Mouse (Mus musculus) forebrain, postnatal 0 days (tissue): ENCODE measurements at regions not wholly inside any gene's neighbourhood (a gene's known extent, or its start where the extent isn't known, plus 50 kb on each side); places are given as distances from the start of the nearest gene placed in this dataset.

ENCODE experiments used
- ATAC-seq: fragments of 200-750 bp; cut with Nextera tagmentation; 2 replicates; pipeline ENCODE4 v1.8.0; 2017; ENCODE audit warnings: mild to moderate bottlenecking, moderate library complexity
- DNase-seq: peaks from one replicate; pipeline ENCODE4 v3.0.0-alpha.2; 2015
- H3K27ac ChIP-seq: fragments of 300-500 bp; sonication (generic); 2 replicates; pipeline ENCODE4 v1.5.1; 2014; ENCODE audit warnings: low read depth, mild to moderate bottlenecking, antibody characterized with exemption, low read length, moderate library complexity, mixed read lengths
- H3K27me3 ChIP-seq: fragments of 300-500 bp; sonication (generic); 2 replicates; pipeline ENCODE4 v1.6.1; 2014; ENCODE audit warnings: mild to moderate bottlenecking, low read length, mixed read lengths; ENCODE audit not compliant: insufficient read depth
- H3K36me3 ChIP-seq: fragments of 300-500 bp; sonication (generic); 2 replicates; pipeline ENCODE4 v1.6.1; 2014; ENCODE audit warnings: mild to moderate bottlenecking, moderate library complexity; ENCODE audit not compliant: insufficient read depth
- H3K4me1 ChIP-seq: fragments of 300-500 bp; sonication (generic); 2 replicates; pipeline ENCODE4 v1.6.1; 2014; ENCODE audit warnings: antibody characterized with exemption; ENCODE audit not compliant: insufficient read depth
- H3K4me2 ChIP-seq: fragments of 300-500 bp; sonication (generic); 2 replicates; pipeline ENCODE4 v1.6.1; 2014; ENCODE audit warnings: low read depth, mild to moderate bottlenecking, moderate library complexity
- H3K4me3 ChIP-seq: fragments of 300-500 bp; sonication (generic); 2 replicates; pipeline ENCODE4 v1.5.1; 2014; ENCODE audit warnings: low read depth, low read length, mixed read lengths
- H3K9ac ChIP-seq: fragments of 300-500 bp; sonication (generic); 2 replicates; pipeline ENCODE4 v1.6.1; 2014; ENCODE audit warnings: mild to moderate bottlenecking
- H3K9me3 ChIP-seq: fragments of 300-500 bp; sonication (generic); 2 replicates; pipeline ENCODE4 v1.6.1; 2016; ENCODE audit warnings: low read length
- CTCF ChIP-seq: sonication (generic); IDR thresholded peaks from 2 replicates; pipeline ENCODE4 v1.5.1; 2016; ENCODE audit warnings: antibody characterized with exemption, control low read depth, low read depth
- WGBS: fragments of 180-500 bp; shearing (Covaris S2); extraction: QIAGEN DNeasy Blood & Tissue Kit; methylation state at CpG from one replicate; pipeline ENCODE4 v1.1.7; 2014; 5-methylcytosine and 5-hydroxymethylcytosine counted together

- Histone ChIP-seq H3K9me3 (peaks cover 4% of the 10 kb centered on the region; the same call in 1 of the 2 replicates), H3K4me3 (no peak overlapping the region), H3K27me3 (no peaks in the 10 kb centered on the region), H3K9ac (no peak overlapping the region), H3K4me1 (no peaks in the 10 kb centered on the region), H3K36me3 (no peaks in the 10 kb centered on the region), H3K4me2 (no peak overlapping the region), H3K27ac (no peak overlapping the region)
- 70% methylated on average over 5 of the region's 5 CpGs for WGBS
- ATAC-seq (no peak), DNase-seq (no peak)
- TF ChIP-seq CTCF, result no peak
These were observed 247.7 kb upstream of the Veph1 start for GRCm38 (mm10) chr3:66544139-66544933.

DNA sequence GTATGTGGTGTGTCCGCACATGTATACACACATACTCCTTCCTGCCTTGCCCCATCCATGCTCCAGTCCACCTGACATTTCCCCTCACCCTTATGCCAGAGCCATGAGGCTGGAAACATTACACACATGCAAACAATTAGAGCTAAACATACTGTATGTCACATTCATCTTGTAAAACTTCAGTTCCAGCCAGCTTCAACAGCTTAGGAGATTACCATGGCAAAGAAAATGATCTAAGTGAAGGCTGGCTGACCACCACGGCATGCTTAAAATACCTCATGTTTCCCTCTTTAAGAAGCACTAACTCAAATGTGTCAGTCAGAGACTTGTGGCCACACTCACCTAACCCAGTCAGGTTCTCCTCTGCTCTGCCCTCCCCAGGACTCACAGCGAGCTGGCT is 246.2 kb upstream of the Veph1 start:
- H3K27ac ChIP-seq, result no peak overlapping the region
- H3K4me2 ChIP-seq, result no peak overlapping the region
- H3K27me3 ChIP-seq, result no peaks in the 10 kb centered on the region
- ATAC-seq, result no peak
- no peak for DNase-seq
- peaks cover 4% of the 10 kb centered on the region; the same call in 1 of the 2 replicates for H3K9me3 ChIP-seq
- no peak for TF ChIP-seq CTCF
- no peak overlapping the region for H3K9ac ChIP-seq
- WGBS, result 87% methylated on average over 3 of the region's 3 CpGs
- no peak overlapping the region for H3K4me3 ChIP-seq
- no peaks in the 10 kb centered on the region for H3K36me3 ChIP-seq
- H3K4me1 ChIP-seq, result no peaks in the 10 kb centered on the region

GRCm38 (mm10) chr3:66537913-66538312 is 241.3 kb upstream of the Veph1 start:
- H3K9me3 ChIP-seq, result peaks cover 4% of the 10 kb centered on the region; the same call in 1 of the 2 replicates
- DNase-seq (no peak), ATAC-seq (no peak)
- H3K9ac ChIP-seq, result no peak overlapping the region
- no peak overlapping the region for H3K4me2 ChIP-seq
- H3K4me3 ChIP-seq, result no peak overlapping the region
- no peak for TF ChIP-seq CTCF
- H3K27ac ChIP-seq, result no peak overlapping the region
- 57% methylated on average over 7 of the region's 7 CpGs for WGBS
- H3K4me1 ChIP-seq, result 0 out of 2 replicates have a peak, but pooled peaks cover 4% of the 10 kb centered on the region
- no peaks in the 10 kb centered on the region for H3K27me3 ChIP-seq
- H3K36me3 ChIP-seq, result no peaks in the 10 kb centered on the region

- no peak overlapping the region for H3K4me2 ChIP-seq
- DNase-seq (peak; percentile 58), ATAC-seq (peak; percentile 97)
- H3K4me1 ChIP-seq, result 0 out of 2 replicates have a peak, but pooled peaks cover 4% of the 10 kb centered on the region
- H3K9me3 ChIP-seq, result peaks cover 4% of the 10 kb centered on the region; the same call in 1 of the 2 replicates
- no peaks in the 10 kb centered on the region for H3K27me3 ChIP-seq
- no peak overlapping the region for H3K9ac ChIP-seq
- no peak overlapping the region for H3K27ac ChIP-seq
- 20% methylated on average over 3 of the region's 3 CpGs for WGBS
- H3K4me3 ChIP-seq, result no peak overlapping the region
- TF ChIP-seq CTCF, result no peak
- H3K36me3 ChIP-seq, result no peaks in the 10 kb centered on the region
These were observed 240.7 kb upstream of the Veph1 start for GRCm38 (mm10) chr3:66537106-66537893.

GRCm38 (mm10) chr3:66536673-66537072 is 240.0 kb upstream of the Veph1 start:
- TF ChIP-seq CTCF, result no peak

DNA sequence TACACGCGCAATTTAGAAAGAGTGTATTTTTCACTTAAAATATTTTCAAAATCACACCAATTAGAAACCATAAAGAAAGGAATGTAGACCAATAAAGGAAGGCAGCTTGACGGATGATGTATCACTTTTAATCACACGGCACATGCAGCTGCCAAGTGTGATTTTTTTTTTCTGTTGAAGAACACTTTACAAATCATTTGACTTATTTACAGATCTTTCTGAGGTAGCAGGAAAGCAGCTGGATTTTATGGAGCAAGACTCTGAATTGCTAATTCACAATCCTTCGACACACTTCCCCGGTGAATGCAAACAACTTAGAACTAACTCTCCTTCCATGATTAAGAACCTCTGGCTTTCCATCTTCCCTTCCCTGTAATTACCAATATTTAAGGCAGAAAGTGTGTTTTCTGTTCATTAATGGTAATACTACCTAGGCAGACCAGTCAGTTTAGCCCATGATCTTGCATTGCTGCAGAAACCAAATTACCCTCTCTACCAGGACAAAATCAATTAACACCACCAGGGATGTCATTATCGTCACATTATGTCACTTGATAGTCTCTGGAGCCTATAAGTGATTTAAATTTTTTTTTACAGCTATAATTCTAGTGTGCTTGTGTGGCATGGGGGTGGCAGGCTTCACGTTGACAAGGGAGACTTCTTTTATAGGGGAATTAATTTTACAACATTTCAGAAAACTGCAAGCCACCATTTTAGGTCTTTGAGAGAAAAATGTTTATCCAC is 239.3 kb upstream of the Veph1 start:
- Histone ChIP-seq H3K9me3 (no peaks in the 10 kb centered on the region), H3K4me2 (no peak overlapping the region), H3K27me3 (no peaks in the 10 kb centered on the region), H3K27ac (no peak overlapping the region), H3K9ac (no peak overlapping the region), H3K4me1 (0 out of 2 replicates have a peak, but pooled peaks cover 4% of the 10 kb centered on the region), H3K36me3 (no peaks in the 10 kb centered on the region), H3K4me3 (no peak overlapping the region)
- WGBS, result 45% methylated on average over 8 of the region's 8 CpGs
- ATAC-seq (no peak), DNase-seq (no peak)
- no peak for TF ChIP-seq CTCF

More at GRCm38 (mm10) chr3:66536673-66537072, 240.0 kb upstream of the Veph1 start:
- H3K4me1 ChIP-seq, result 0 out of 2 replicates have a peak, but pooled peaks cover 4% of the 10 kb centered on the region
- H3K4me3 ChIP-seq, result no peak overlapping the region
- H3K27ac ChIP-seq, result 0 out of 2 replicates have a peak overlapping the region, but pooled peaks have one; percentile 23
- WGBS, result 63% methylated on average over 11 of the region's 11 CpGs
- H3K9me3 ChIP-seq, result no peaks in the 10 kb centered on the region
- DNase-seq, result peak; percentile 9
- no peaks in the 10 kb centered on the region for H3K36me3 ChIP-seq
- no peak overlapping the region for H3K9ac ChIP-seq
- ATAC-seq, result peak; percentile 34
- no peak overlapping the region for H3K4me2 ChIP-seq
- H3K27me3 ChIP-seq, result no peaks in the 10 kb centered on the region
